Mouse (Mus musculus) erythroblast, embryonic 14.5 days (primary cell): ENCODE data around the gene Aprt.

Experiments
- GATA1 ChIP-seq: IDR thresholded peaks from 2 replicates; pipeline ENCODE4 v1.6.1; 2012; ENCODE audit warnings: low read length, inconsistent platforms, mixed read lengths
- TAL1 ChIP-seq: IDR thresholded peaks from 3 replicates; pipeline ENCODE4 v1.6.1; 2012; ENCODE audit warnings: low read length, inconsistent platforms, mixed read lengths

DNA sequence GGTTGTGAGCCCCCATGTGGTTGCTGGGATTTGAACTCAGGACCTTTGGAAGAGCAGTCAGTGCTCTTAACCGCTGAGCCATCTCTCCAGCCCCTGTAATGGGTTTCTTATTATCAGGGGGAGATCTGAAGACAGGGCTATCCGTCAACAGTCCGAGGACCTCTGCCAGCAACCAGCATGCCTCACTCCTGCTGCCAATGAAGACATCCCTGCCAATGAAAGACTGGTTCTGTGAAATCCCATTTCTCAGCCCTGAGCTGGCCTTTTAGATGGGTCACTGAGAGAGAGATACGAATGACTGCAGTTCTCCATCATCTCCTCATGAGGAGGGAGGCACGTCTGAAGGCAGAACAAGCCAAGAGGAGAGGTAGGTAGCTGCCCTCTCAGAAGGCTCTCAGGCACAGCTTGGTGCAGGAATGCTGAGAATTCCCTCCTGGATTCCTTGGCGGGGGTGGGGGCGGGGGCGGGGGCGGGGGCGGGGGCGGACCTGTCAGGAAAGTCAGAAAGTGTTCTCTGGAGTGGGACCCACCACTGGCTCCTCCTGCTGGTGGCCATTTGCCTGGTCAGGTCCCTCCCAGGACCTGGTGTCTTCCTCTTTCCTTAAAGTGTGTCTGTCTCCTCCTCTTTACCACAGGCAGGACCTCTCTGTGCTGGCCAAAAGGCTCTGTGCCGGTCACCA is 17.9 kb downstream of the Aprt start:
- no peak for TF ChIP-seq GATA1
- no peak for TF ChIP-seq TAL1
